Mouse (Mus musculus) MEL (cell line): ENCODE measurements around the gene Pou5f1.

Experiments
- BHLHE40 ChIP-seq: IDR thresholded peaks from 2 replicates; pipeline ENCODE4 v1.6.1; 2012; ENCODE audit warnings: low read depth, mild to moderate bottlenecking, inconsistent platforms, low read length, improper control_type of control experiment, borderline replicate concordance
- CTCF ChIP-seq, 3 experiments: IDR thresholded peaks in 2 of 3; conservative IDR thresholded peaks in 1 of 3; 2 replicates each; pipeline ENCODE4 v1.5.1; 2011 to 2012; ENCODE audit warnings: low read length in 3 of 3, low read depth in 2 of 3, mild to moderate bottlenecking in 2 of 3, improper control_type of control experiment in 1 of 3, inconsistent platforms in 1 of 3, mixed read lengths in 1 of 3, moderate library complexity in 1 of 3; ENCODE audit not compliant: control insufficient read depth in 1 of 3, insufficient read depth in 1 of 3, poor library complexity in 1 of 3, severe bottlenecking in 1 of 3
- EP300 ChIP-seq, 2 experiments: IDR thresholded peaks; 2 replicates each; pipeline ENCODE4 v1.6.1; 2011; ENCODE audit warnings: improper control_type of control experiment in 2 of 2, low read length in 2 of 2, low read depth in 1 of 2, mild to moderate bottlenecking in 1 of 2
- MAFK ChIP-seq: IDR thresholded peaks from 2 replicates; pipeline ENCODE4 v1.6.1; 2011; ENCODE audit warnings: low read depth, mild to moderate bottlenecking, low read length, improper control_type of control experiment, borderline replicate concordance
- POLR2A ChIP-seq, 2 experiments: IDR thresholded peaks; 2 replicates each; pipeline ENCODE4 v1.6.1; 2011 to 2012; ENCODE audit warnings: low read length in 2 of 2, mild to moderate bottlenecking in 2 of 2, control low read depth in 1 of 2, improper control_type of control experiment in 1 of 2, low read depth in 1 of 2, moderate library complexity in 1 of 2; ENCODE audit not compliant: control insufficient read depth in 1 of 2, insufficient read depth in 1 of 2, poor library complexity in 1 of 2
- RCOR1 ChIP-seq: IDR thresholded peaks from 2 replicates; pipeline ENCODE4 v1.6.1; 2012; ENCODE audit warnings: low read depth, mild to moderate bottlenecking, inconsistent platforms, low read length, improper control_type of control experiment

- TF ChIP-seq EP300 (IDR thresholded peaks at IDR 0.05; ENCODE audit: low read depth in 1 of 2, low read length in 2 of 2) (no peak), POLR2A (IDR thresholded peaks at IDR 0.05; ENCODE audit: control insufficient read depth in 1 of 2, insufficient read depth in 1 of 2, low read depth in 1 of 2, low read length in 2 of 2, poor library complexity in 1 of 2) (no peak), RCOR1 (no peak), CTCF (IDR thresholded peaks at IDR 0.05 in 2 of 3, conservative IDR thresholded peaks at IDR 0.05 in 1 of 3; ENCODE audit: control insufficient read depth in 1 of 3, insufficient read depth in 1 of 3, low read depth in 2 of 3, low read length in 3 of 3, poor library complexity in 1 of 3, severe bottlenecking in 1 of 3) (peak; percentile 57 to 94 (median 62)), MAFK (no peak), BHLHE40 (no peak)
Observed at GRCm38 (mm10) chr17:35513886-35514285, 8.1 kb downstream of the Pou5f1 start.
